Comparison of ENCODE assay signal across 12 mouse cellular contexts in the genomic region with DNA sequence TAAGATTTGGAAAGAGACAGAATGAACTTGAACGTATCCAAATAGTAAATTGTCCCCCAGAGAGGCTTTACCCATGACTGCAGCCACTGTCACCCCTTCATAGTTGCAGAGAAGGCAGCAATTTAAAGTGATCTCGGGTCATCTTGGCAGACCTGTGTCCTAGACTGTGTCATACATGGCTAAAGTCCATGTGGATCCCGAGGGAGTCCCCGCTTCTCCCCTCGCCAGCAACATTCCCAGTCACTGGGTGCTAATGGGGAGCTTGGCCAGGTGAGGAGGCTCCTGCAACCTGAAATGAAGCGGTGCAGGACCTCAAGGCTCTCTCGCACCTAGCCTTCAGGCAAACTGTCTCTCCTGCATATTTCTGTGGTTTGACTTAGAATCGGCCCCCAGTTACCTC.
"Had no signal": no experiment of that assay in that cellular context is flagged by ENCODE, and none has a peak within 500 bp of the region (broad histone marks: within the 10 kb centered on the region; RNA-seq: fewer than 3 reads in every experiment).

No protein-coding gene starts in this region.

- H3K4me3 ChIP-seq: limb, embryonic 13.5 days; midbrain, embryonic 12.5 days; neural tube, embryonic 13.5 days; stomach, embryonic 15.5 days had no signal

- H3K4me2 ChIP-seq: limb, embryonic 13.5 days; midbrain, embryonic 12.5 days; stomach, embryonic 15.5 days had no signal

- H3K9me3 ChIP-seq: limb, embryonic 13.5 days; midbrain, embryonic 12.5 days; neural tube, embryonic 13.5 days; stomach, embryonic 15.5 days had no signal

- H3K27me3 ChIP-seq: limb, embryonic 13.5 days; stomach, embryonic 15.5 days had no signal

- H3K27ac ChIP-seq: limb, embryonic 13.5 days; liver, embryonic 14.5 days; midbrain, embryonic 12.5 days; neural tube, embryonic 13.5 days; stomach, embryonic 15.5 days had no signal

- H3K36me3 ChIP-seq: limb, embryonic 13.5 days; midbrain, embryonic 12.5 days; neural tube, embryonic 13.5 days; stomach, embryonic 15.5 days had no signal

- DNase-seq: left cerebral cortex, postnatal 4 days; lung, adult 18-20 months; retina, postnatal 1 day; right cerebral cortex, postnatal 4 days; thymus, adult 2 months; thymus, postnatal 25 days had no signal

- H3K4me1 ChIP-seq: stomach, embryonic 15.5 days had no signal

- H3K9ac ChIP-seq: limb, embryonic 13.5 days; liver, embryonic 14.5 days; midbrain, embryonic 12.5 days; stomach, embryonic 15.5 days had no signal

- ATAC-seq: midbrain, embryonic 16.5 days had no signal
